In the genomic region with DNA sequence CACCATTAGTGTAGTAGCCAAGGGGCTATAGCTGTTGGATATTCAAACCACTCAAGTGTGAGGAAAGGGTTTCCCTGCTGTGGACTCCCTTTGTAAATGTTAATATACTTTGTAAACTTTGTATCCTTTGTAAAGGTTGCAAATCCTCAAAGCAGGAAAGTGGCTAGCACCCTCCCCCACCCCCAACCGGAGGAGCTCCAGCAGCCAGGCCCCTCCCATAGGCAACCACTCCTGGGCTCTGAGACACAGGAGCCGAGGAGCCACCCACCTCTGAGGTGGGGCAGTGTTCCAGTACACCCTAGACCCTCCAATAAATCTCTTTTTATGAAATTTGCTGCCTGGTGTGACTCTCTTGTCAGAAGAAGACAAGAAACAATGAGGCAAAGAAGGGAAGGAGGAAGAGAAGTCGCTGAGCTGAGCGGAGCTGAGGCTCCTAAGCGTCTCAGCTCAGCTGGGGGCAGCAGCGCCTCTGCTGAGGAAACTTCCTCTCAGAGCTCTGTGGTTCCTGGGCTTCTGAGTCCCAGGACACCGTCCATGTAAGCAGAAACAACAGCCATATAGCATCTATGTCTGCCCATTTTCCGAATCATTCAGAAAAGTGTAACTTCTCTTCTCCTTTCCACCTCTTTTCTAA, we compare ENCODE assay signal across 10 mouse cellular contexts.
DNase-seq lines count a peak whose midpoint lies in the region; ATAC-seq and TF ChIP-seq lines count a peak whose summit lies in the region.
"Had no signal": no experiment of that assay in that cellular context is flagged by ENCODE, and none has a peak within 500 bp of the region (broad histone marks: within the 10 kb centered on the region; RNA-seq: fewer than 3 reads in every experiment).

No protein-coding gene starts in this region.

- H3K27ac ChIP-seq in heart, embryonic 16.5 days (ENCODE audit: low read length), result peak overlapping the region; percentile 14; the same call in 1 of the 2 replicates
- peak overlapping the region; percentile 62 for H3K27ac ChIP-seq in embryonic facial prominence, embryonic 10.5 days (replicated peaks)
- H3K27ac ChIP-seq in liver, embryonic 15.5 days (replicated peaks), result no peak overlapping the region; the same call in 1 of the 2 replicates

- 20% methylated on average over 8 of the region's 8 CpGs for WGBS in heart, embryonic 16.5 days
- 8% methylated on average over 8 of the region's 8 CpGs for WGBS in embryonic facial prominence, embryonic 10.5 days
- WGBS in liver, embryonic 15.5 days (ENCODE audit: insufficient replicate concordance), result 4% methylated on average over 8 of the region's 8 CpGs

- intact Hi-C loops in heart, postnatal 36 days (cut with DNase I), result no loop called here

- no peak for ATAC-seq in heart, embryonic 16.5 days (replicated peaks; ENCODE audit: extremely low read depth, insufficient read depth, low FRiP score)
- no peak for ATAC-seq in liver, embryonic 15.5 days (ENCODE audit: insufficient read depth)

- H3K36me3 ChIP-seq in heart, embryonic 16.5 days (ENCODE audit: control insufficient read depth, insufficient read depth), result no peaks in the 10 kb centered on the region
- no peaks in the 10 kb centered on the region for H3K36me3 ChIP-seq in E14TG2a.4 (ENCODE audit: insufficient read depth, low read length)
- no peaks in the 10 kb centered on the region for H3K36me3 ChIP-seq in embryonic facial prominence, embryonic 10.5 days (replicated peaks)
- H3K36me3 ChIP-seq in liver, embryonic 15.5 days (replicated peaks), result no peaks in the 10 kb centered on the region

- H3K9ac ChIP-seq in heart, embryonic 16.5 days (ENCODE audit: low read length), result peak overlapping the region; percentile 43; the same call in 1 of the 2 replicates
- no peak overlapping the region for H3K9ac ChIP-seq in liver, embryonic 15.5 days

- H3K4me1 ChIP-seq in heart, embryonic 16.5 days (ENCODE audit: control insufficient read depth, insufficient read depth, low read length), result peaks cover 20% of the 10 kb centered on the region
- H3K4me1 ChIP-seq in E14TG2a.4 (replicated peaks; ENCODE audit: low read depth, low read length), result peaks cover 43% of the 10 kb centered on the region
- peaks cover 18% of the 10 kb centered on the region for H3K4me1 ChIP-seq in embryonic facial prominence, embryonic 10.5 days
- no peaks in the 10 kb centered on the region; the same call in 1 of the 2 replicates for H3K4me1 ChIP-seq in liver, embryonic 15.5 days (replicated peaks)

- H3K9me3 ChIP-seq in heart, embryonic 16.5 days (replicated peaks; ENCODE audit: control insufficient read depth, low read length), result no peaks in the 10 kb centered on the region
- H3K9me3 ChIP-seq in E14TG2a.4 (ENCODE audit: low read length), result peaks cover 5% of the 10 kb centered on the region
- no peaks in the 10 kb centered on the region for H3K9me3 ChIP-seq in embryonic facial prominence, embryonic 10.5 days
- no peaks in the 10 kb centered on the region for H3K9me3 ChIP-seq in liver, embryonic 15.5 days (replicated peaks)

- peak overlapping the region; percentile 26 for H3K4me3 ChIP-seq in heart, embryonic 16.5 days (ENCODE audit: low read length)
- peak overlapping the region; percentile 45 for H3K4me3 ChIP-seq in E14TG2a.4 (replicated peaks; ENCODE audit: low read length)
- peak overlapping the region; percentile 25; the same call in 1 of the 2 replicates for H3K4me3 ChIP-seq in embryonic facial prominence, embryonic 10.5 days
- H3K4me3 ChIP-seq in liver, embryonic 15.5 days (replicated peaks), result no peak overlapping the region
- H3K4me3 ChIP-seq: myocyte had no signal

- DNase-seq in heart, postnatal 36 days, result no peak
- DNase-seq in embryonic facial prominence, embryonic 10.5 days (ENCODE audit: low spot score), result peak; percentile 27
- DNase-seq in layer of hippocampus, adult 8-10 months (ENCODE audit: low spot score in 2 of 2), result no peak
- no peak for DNase-seq in urinary bladder, adult 2 months (ENCODE audit: low spot score)
- no peak for DNase-seq in cerebellum, postnatal 25 days
- DNase-seq: cerebellum, adult 9-11 months had no signal

- H3K27me3 ChIP-seq in heart, embryonic 16.5 days (ENCODE audit: control insufficient read depth, insufficient read depth, low read length), result no peaks in the 10 kb centered on the region
- peaks cover 66% of the 10 kb centered on the region for H3K27me3 ChIP-seq in E14TG2a.4 (ENCODE audit: insufficient read depth, low read length)
- H3K27me3 ChIP-seq in embryonic facial prominence, embryonic 10.5 days (replicated peaks; ENCODE audit: low read depth, poor library complexity, severe bottlenecking), result peaks cover 14% of the 10 kb centered on the region
- 0 out of 2 replicates have a peak, but pooled peaks cover 7% of the 10 kb centered on the region for H3K27me3 ChIP-seq in liver, embryonic 15.5 days

- no peak for TF ChIP-seq CTCF in E14TG2a.4 (conservative IDR thresholded peaks at IDR 0.05; ENCODE audit: low read length)

- peak overlapping the region; percentile 38 for H3K4me2 ChIP-seq in heart, embryonic 16.5 days (ENCODE audit: low read depth, low read length)
- H3K4me2 ChIP-seq in liver, embryonic 15.5 days, result peak overlapping the region; percentile 27; the same call in 1 of the 2 replicates
